Mouse (Mus musculus) ZHBTc4 (cell line): Measurements from ENCODE around the gene 4930535I16Rik.
"Not testable (repeated sequence)": the region's sequence is repeated elsewhere in the genome, so short reads cannot be mapped to it uniquely, and the experiment has no call there.

Source experiments
- DNase-seq: peaks from one replicate; pipeline ENCODE4 v3.0.0-alpha.2; 2011; ENCODE audit warnings: low read depth, low spot score

4930535I16Rik gene

DNA sequence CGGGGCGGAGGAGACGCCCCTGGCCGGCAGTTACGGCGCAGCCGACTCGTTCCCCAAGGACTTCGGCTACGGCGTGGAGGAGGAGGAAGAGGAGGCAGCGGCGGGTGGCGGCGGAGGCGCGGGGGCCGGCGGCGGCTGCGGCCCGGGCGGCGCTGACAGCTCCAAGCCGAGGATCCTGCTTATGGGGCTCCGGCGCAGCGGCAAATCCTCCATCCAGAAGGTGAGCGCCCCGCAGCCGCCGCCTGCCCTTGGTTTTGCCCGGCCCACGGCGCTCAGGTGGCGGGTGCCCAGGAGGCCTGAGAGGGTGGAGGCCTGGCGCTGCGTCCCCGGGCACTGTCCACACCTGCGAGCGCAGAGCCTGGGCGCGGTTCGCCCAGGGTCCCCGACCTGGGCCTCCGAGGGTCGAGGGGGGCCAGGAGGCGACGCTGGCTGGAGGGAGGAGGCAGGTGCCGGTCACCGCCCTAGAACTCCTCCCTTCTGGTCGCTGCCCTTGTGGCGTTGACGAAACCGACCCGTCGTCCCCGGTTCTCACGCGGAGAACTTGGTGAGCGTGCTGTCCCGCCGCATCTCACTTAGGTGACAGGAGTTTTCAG, at the start of gene 4930535I16Rik:
Gene 4930535I16Rik, minus strand, starts transcription at position 475 of the 593 bp plus-strand sequence.
- DNase-seq, result peak; percentile 56

DNA sequence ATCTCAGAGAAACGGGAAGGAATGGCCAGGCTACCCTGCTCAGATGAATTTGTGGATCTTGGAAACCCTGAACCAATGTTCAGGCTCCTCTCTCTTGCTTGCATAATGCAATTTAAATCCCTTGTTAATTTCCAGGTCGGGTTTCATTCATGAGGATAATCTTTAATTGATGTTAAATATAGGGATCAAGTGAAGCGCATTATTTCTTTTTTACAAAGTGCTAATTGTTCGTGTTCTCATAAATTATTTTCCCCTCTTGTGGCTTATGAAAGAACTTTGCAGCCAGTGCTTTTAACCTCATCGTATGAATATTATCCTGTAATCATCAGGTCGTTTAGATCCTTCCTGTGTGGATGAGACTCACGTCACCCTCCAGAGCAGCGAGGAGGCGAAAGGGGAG, 44.9 kb upstream of the 4930535I16Rik start:
- no peak for DNase-seq

GRCm38 (mm10) chr4:123960955-123961354, 43.1 kb upstream of the 4930535I16Rik start:
- no peak for DNase-seq

DNA sequence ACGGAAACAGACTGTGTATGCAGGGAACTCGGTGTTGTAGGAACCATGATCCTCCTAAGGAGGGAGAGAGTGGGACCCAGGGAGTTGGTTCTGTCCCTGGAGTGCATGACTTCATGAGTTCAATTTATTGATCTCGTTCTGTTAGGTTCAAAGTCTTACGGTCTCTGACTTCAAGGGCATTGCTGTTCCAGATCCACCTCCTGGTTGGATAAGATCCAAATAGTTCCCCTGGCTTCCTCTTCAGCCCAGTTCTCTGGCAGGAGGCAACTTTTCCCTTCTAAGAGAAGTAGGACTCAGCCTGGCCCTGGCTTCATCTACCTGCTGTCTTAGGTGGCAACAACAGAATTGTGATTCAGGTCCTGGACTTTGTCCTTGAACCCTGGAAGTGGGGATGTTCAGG, 40.1 kb upstream of the 4930535I16Rik start:
- DNase-seq, result no peak

DNA sequence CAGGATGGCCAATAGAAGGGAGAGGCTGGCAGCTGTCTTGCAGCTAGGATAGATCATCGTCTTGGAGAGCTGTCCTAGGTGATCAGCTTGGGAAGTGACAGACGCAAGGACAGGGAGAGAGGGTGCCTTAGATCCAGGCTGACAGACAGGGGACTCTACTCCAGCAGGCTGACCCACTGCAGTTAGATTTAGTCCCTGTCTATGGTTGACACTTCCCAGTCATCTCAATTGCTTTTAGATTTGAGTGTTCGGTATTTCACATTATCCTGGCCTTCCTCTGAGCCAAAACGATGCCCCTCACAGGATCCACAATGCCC, 39.6 kb upstream of the 4930535I16Rik start:
- DNase-seq, result no peak

- DNase-seq, result peak; percentile 91
These were observed 39.1 kb upstream of the 4930535I16Rik start for GRCm38 (mm10) chr4:123956703-123957491.

GRCm38 (mm10) chr4:123952059-123952458, 34.2 kb upstream of the 4930535I16Rik start:
- no peak for DNase-seq

DNA sequence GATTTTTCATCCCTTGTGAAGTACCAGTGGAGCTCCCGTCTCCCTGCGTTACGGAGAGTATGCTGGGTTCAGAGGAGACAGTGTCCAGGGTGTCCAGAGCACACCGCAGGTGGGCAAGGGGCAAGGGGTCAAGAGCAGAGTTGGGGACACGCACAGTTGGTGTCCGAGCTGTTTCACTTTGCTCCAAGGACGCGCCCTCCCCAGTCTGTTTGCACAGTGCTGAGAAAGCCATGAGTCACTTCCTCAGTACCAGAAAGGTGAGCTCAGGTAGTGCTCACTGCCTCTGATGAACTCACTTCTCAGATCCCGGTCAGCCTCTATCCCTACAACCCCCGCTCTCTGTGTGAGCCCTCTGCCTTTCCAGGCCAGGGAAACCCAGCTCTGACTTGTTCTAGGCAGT, 31.8 kb upstream of the 4930535I16Rik start:
- DNase-seq, result no peak

GRCm38 (mm10) chr4:123948901-123949300, 31.1 kb upstream of the 4930535I16Rik start:
- no peak for DNase-seq

GRCm38 (mm10) chr4:123947149-123947548, 29.3 kb upstream of the 4930535I16Rik start:
- DNase-seq, result no peak

- DNase-seq, result no peak
These were observed 28.9 kb upstream of the 4930535I16Rik start for GRCm38 (mm10) chr4:123946701-123947100.

DNA sequence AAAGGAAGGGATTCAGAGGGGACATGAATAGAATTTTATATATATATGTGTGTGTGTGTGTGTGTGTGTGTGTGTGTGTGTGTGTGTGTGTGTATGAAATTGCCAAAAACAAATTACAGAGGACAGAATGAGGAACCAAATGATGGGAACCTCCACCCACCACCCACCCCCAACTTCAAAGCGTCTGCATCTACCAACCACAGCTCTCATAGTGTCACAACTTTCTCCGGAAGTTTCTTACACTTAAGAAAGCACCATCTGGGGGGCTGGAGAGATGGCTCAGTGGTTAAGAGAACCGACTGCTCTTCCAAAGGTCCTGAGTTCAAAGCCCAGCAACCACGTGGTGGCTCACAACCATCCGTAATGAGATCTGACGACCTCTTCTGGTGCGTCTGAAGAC, 23.1 kb upstream of the 4930535I16Rik start:
- not testable (repeated sequence) for DNase-seq

GRCm38 (mm10) chr4:123939838-123940237, 22.0 kb upstream of the 4930535I16Rik start:
- DNase-seq, result peak; percentile 84

DNA sequence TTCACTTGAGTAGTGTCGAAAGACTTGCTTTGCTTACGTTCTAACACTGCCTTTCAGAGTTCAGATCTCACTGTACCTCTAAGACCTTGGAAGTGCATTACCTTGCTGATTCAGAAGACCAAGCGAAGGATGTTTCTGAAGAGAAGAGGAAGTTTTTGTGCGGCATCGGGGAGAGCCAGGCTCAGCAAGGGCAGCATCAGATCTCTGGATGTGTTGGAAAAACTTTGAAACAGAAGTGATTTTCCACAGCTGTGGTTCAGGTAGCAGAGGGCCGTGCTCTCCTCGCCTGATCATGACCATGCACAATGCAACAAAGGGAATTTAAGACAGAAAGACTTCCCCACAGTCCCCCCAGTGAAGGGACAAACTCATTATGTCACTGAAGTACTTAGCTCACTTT, 18.2 kb upstream of the 4930535I16Rik start:
- no peak for DNase-seq

DNA sequence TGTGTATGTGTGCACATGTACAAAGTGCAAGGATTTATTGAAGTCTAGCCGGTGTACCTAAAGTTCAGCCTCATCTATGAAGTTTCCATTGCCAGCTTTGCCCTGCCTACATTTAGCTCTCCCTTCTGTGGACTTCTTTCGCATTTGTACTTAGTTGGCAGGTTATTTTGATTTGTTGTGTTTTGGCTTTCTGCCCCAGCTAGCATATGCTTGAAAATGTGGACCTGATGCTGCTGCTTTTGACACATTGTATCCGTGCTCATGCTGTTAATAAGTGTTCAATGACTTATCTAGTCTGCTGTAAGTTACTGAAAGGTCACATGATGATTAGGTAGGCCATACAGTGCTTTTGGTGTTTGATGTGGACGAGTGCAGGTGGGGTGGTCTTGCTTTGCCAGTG, 16.5 kb upstream of the 4930535I16Rik start:
- DNase-seq, result no peak

DNA sequence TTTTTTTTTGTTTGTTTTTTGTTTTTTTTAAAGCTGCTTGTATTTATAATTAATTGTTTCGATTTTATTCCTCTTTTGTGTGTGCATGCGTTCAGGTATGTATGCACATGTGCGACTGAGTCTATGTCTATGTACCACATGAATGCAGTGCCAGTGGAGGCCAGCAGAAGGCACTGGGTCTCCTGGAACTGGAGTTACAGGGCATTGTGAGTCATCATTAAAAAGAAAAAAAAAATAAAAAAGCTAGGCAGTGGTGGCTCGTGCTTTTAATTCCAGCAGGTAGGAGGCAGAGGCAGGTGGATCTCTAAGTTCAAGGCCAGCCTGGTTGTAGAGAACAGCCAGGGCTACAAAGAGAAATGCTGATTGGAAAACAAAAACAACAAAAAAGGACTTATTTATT, 12.2 kb upstream of the 4930535I16Rik start:
- DNase-seq, result no peak

GRCm38 (mm10) chr4:123927961-123928360, 10.1 kb upstream of the 4930535I16Rik start:
- DNase-seq, result no peak

- DNase-seq, result no peak
These were observed 3.3 kb upstream of the 4930535I16Rik start for GRCm38 (mm10) chr4:123921055-123921565.

- DNase-seq, result peak; percentile 78
These were observed 1.0 kb upstream of the 4930535I16Rik start for GRCm38 (mm10) chr4:123918851-123919250.

DNA sequence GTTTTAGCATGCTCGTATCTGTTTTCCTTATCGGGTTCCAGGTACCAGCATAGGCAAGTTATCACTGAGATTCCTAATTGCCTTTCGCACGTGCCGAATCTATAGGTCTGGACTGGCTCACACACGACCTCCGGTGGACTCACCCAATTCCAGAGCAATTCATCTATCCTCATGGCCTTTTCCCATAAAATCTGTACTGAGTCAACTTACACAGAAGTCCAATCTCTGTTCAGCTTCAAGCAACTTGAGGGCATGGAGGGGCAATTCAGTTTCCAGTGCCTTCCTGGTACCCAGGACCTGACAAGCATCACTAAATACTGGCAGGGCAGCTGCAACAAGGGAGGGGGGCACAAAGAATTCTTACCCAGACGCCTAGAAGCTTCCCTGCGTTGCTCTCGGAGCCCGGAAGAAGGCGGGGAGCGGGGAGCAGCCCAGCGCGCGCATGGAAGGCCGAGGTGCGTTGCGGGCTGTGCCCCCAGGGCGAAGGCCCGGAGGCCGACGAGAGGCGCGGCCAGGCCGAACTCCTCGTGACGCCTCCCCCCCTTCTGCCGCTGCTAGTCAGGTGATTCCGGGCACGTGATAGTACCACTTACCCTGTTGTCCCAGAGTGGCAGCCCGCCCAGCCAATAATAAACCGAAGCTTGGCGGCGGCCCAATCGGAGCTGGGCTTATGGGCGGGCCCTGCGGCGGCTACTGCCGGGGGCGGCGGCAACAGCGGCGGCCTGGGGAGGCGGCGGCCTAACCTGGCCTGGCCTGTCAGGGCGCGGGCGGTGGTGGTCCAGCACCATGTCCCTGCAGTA, 874 bp downstream of the 4930535I16Rik start, which contains the start of gene Rragc:
Gene Rragc, plus strand, starts transcription at position 699 of the 800 bp plus-strand sequence.
- peak; percentile 99 for DNase-seq

DNA sequence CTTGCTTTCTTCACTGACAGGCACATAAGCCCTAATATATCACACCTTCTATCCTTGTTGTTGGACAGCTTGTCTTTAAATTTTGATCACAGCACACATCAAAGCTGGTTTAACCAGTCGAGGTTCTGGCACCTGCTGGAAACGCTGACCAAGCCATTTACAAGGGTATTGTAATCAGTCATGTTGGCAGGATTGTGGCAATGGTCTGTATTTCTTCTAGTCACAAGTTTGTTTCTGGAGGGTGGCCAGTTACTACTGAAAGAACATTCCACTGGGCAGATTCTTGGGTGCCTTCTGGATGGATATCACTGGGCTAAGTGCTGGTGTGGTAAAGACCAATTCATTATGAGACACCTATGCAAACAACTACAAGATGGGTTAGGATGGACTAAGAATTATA, 5.4 kb downstream of the 4930535I16Rik start:
- no peak for DNase-seq

DNA sequence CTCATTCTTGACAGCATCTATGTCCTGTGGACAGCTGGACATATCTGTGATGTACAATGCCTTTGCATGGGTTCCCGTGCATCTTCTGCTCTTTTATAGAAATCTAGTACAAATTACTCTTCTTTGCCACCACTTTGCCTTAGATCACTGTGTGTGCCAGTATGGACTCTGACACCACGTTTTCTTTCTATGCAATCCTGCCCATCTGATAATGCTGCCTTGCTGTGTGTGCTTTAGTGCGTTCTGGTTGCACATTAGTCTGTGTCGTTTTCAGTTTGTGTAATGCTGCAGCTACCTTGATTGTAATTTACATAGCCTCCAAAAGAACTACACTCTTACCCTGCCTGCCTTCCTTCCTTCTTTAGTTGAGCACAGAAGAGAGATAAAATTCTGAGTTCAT, 6.3 kb downstream of the 4930535I16Rik start:
- DNase-seq, result no peak
